Mouse (Mus musculus): Measurements from ENCODE around the gene Bcl2l2. TPM values are rescaled to one million over a fixed set of nuclear protein-coding genes. Genes with fewer than 3 reads are reported as not detected.

Gene Bcl2l2
- total RNA-seq, 2 experiments from 2014 or later: 35.1 to 39.2 TPM

GRCm38 (mm10) chr14:54929801-54930200 lies 46.6 kb downstream of the Bcl2l2 start:
- DNase-seq: no peak
- intact Hi-C loops (cut with DNase I): no loop called here

DNA sequence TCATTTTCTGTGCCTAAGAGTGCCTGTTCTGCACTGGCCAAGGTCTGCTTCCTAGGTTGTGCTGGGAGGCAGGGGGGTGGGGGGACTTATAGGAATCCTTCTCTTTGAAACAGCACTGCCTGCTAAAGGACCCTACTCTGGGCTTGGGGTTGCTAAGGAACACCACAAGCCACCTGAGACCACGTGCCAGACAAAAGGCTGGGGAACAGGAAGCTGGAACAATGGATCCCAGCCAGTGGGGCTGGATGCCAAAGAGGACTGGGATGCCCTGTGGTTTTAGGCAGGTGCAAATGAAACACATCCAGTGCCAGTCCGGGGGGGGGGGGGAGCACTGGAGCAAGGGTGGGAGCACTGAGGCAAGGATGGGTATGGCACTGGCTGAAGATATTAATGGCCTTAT lies 47.3 kb downstream of the Bcl2l2 start:
- DNase-seq: no peak
- intact Hi-C loops (cut with DNase I): no loop called here

DNA sequence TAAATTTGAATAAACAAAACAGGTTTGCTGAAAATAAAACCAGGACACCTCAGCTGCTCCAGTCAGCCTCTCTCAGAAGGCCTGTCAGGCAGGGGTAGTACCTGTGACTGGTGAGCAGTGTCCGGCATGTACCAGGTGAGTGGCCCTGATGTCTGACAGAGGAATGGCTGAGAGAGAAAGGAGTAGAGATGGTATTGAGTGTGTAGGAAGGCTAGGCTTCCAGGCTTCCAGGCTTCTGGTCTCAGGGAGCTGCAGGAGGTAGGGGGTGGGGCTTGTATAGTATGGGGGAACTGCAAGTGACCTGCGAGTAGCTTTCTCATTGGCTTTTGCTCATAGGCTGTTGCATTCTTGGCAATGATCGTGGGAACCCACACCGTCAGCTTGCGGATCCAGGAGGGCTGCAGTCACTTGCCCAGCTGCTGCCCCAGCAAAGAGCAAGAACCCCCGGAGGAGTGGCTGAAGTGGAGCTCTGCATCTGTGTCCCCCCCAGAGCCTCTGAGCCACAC lies 49.5 kb downstream of the Bcl2l2 start, which contains the start of gene Il25:
TSS of gene Il25 (plus strand) at position 51 of the 506 bp plus-strand sequence.
- DNase-seq: no peak
- intact Hi-C loops (cut with DNase I): no loop called here

GRCm38 (mm10) chr14:54935904-54936830 lies 53.0 kb downstream of the Bcl2l2 start, which contains the start of gene Cmtm5:
Cmtm5 (plus strand) TSS chr14:54936261.
- intact Hi-C loops (cut with DNase I): loop anchor here (5.0 kb wide), 2 partner anchors 71 to 224 kb away; partner anchors contain the start of gene Cebpe

GRCm38 (mm10) chr14:54936831-54937160 lies 53.6 kb downstream of the Bcl2l2 start:
- intact Hi-C loops (cut with DNase I): loop anchor here (5.0 kb wide), 2 partner anchors 71 to 224 kb away; partner anchors contain the start of gene Cebpe
- DNase-seq: no peak

More at GRCm38 (mm10) chr14:54935904-54936830, 53.0 kb downstream of the Bcl2l2 start, which contains the start of gene Cmtm5:
- peak in 1 of 2 experiments; percentile 18 for DNase-seq

- DNase-seq: peak in 1 of 2 experiments; percentile 56
- intact Hi-C loops (cut with DNase I): loop anchor here (2.0 to 5.0 kb wide), 3 partner anchors 70 to 225 kb away; partner anchors contain the start of gene Cebpe
Measured at GRCm38 (mm10) chr14:54937361-54938182, 54.4 kb downstream of the Bcl2l2 start.

Other genes starting within 250 kb of the Bcl2l2 start
- gene Gm17606, start 242.4 kb upstream of the Bcl2l2 start, total RNA-seq (2021): not detected
- 1 to 10 TPM; 1.1 to 1.6 TPM for gene Cdh24, start 242.0 kb upstream of the Bcl2l2 start, total RNA-seq (2021)
- gene 1700123O20Rik, start 197.2 kb upstream of the Bcl2l2 start, total RNA-seq (2021): 10 to 100 TPM; 17.2 to 18.6 TPM
- 100 to 1,000 TPM; 105 to 106 TPM for gene Acin1, start 196.4 kb upstream of the Bcl2l2 start, total RNA-seq (2021)
- not detected for gene Gm29776, start 184.5 kb upstream of the Bcl2l2 start, total RNA-seq (2021)
- gene Cebpe, start 171.2 kb upstream of the Bcl2l2 start, total RNA-seq (2021): not detected
- 1 to 10 TPM; 3.2 to 3.7 TPM for gene Slc7a8, start 101.4 kb upstream of the Bcl2l2 start, total RNA-seq (2021)
- gene Rnf212b, start 69.2 kb upstream of the Bcl2l2 start, total RNA-seq (2021): not detected
- 1 to 10 TPM; 6.7 to 8.6 TPM for gene Homez, start 12.4 kb upstream of the Bcl2l2 start, total RNA-seq (2021)
- 1 to 10 TPM; 2.8 to 5.2 TPM for gene Ppp1r3e, start 5.8 kb upstream of the Bcl2l2 start, total RNA-seq (2021)
- 1 to 10 TPM; 4.1 to 8.1 TPM for gene Gm20521, start 64 bp downstream of the Bcl2l2 start, total RNA-seq (2021)
- 10 to 100 TPM; 66.9 to 77.6 TPM for gene Pabpn1, start 9.1 kb downstream of the Bcl2l2 start, total RNA-seq (2021)
- 1 to 10 TPM; 3.4 to 5.6 TPM for gene Slc22a17, start 29.8 kb downstream of the Bcl2l2 start, total RNA-seq (2021)
- 1 to 10 TPM; 4.1 to 4.6 TPM for gene Efs, start 42.7 kb downstream of the Bcl2l2 start, total RNA-seq (2021)
- gene Il25, start 49.3 kb downstream of the Bcl2l2 start, total RNA-seq (2021): not detected
- under 1 TPM; 0.49 to 0.60 TPM for gene Cmtm5, start 52.9 kb downstream of the Bcl2l2 start, total RNA-seq (2021)
- over 10,000 TPM; 23,215 to 24,603 TPM for gene Myh6, start 83.5 kb downstream of the Bcl2l2 start, total RNA-seq (2021)
- gene Gm17428, start 93.6 kb downstream of the Bcl2l2 start, total RNA-seq (2021): not detected
- gene Myh7, start 111.2 kb downstream of the Bcl2l2 start, total RNA-seq (2021): 1,000 to 10,000 TPM; 2,004 to 2,187 TPM
- 10 to 100 TPM; 23.4 to 28.4 TPM for gene Ngdn, start 132.1 kb downstream of the Bcl2l2 start, total RNA-seq (2021)
- 1 to 10 TPM; 2.5 to 3.3 TPM for gene Zfhx2, start 208.9 kb downstream of the Bcl2l2 start, total RNA-seq (2021)
- 10 to 100 TPM in 1 of 2 experiments, 1 to 10 TPM in 1; 9.6 to 11.4 TPM for gene Thtpa, start 211.4 kb downstream of the Bcl2l2 start, total RNA-seq (2021)
- gene Ap1g2, start 223.2 kb downstream of the Bcl2l2 start, total RNA-seq (2021): 1 to 10 TPM; 4.6 to 5.4 TPM
- under 1 TPM; 0.10 to 0.36 TPM for gene Jph4, start 233.6 kb downstream of the Bcl2l2 start, total RNA-seq (2021)